Mouse (Mus musculus): ENCODE results near the gene Rnf166.

DNA sequence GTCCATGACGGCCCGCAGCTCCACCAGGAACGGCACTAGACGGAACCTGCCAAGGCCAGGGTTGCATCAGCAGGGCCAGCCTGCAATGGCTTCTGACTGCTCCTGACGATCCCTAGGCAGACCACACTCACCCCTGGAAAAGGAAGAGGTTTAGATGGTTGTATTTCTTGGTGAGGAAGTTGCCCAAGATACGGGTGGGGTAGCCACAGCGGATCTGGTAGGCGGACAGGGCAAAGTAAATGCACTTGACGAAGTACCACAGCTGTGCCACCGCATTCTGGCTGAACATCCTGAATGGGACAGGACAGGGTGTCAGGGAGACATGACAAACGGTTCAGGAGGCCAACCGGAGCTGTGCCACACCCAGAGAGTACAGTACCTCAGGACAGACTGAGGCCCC, 9.0 kb upstream of the Rnf166 start:
- TF ChIP-seq GATA1 (IDR thresholded peaks at IDR 0.05; ENCODE audit: low read length) (no peak), TAL1 (IDR thresholded peaks at IDR 0.05; ENCODE audit: low read length) (0 out of 3 replicates have a peak, but pooled peaks have one; percentile 11)

Data from erythroblast, embryonic 14.5 days (primary cell).